Mouse (Mus musculus) urinary bladder, postnatal 10 days (tissue): ENCODE measurements around the gene Ms4a6c.
"Not testable (repeated sequence)": the region's sequence is repeated elsewhere in the genome, so short reads cannot be mapped to it uniquely, and the experiment has no call there.

Experiments used
- DNase-seq: peaks from one replicate; pipeline ENCODE4 v3.0.0; 2022; ENCODE audit warnings: low spot score

Ms4a6c gene

DNA sequence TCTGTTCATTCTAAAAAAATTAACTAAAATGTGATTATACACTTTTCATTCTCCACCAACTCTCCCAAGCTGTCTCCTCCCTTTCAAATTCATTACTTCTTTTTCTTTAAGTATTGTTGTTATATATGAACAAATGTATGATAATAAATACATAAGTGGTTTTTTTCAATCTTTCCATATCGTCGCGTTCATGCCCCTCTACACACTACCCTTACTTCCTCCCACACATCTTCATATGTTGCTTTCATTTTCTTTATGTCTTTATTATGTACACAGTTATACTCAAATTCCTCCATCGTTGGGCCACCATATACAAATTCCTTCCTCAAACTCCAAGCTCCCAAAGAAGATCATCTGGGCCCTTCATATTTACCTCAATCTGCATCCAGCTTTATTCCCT, 32.2 kb downstream of the Ms4a6c start:
- no peak for DNase-seq

GRCm38 (mm10) chr19:11504857-11505256, 35.7 kb downstream of the Ms4a6c start:
- DNase-seq, result no peak

DNA sequence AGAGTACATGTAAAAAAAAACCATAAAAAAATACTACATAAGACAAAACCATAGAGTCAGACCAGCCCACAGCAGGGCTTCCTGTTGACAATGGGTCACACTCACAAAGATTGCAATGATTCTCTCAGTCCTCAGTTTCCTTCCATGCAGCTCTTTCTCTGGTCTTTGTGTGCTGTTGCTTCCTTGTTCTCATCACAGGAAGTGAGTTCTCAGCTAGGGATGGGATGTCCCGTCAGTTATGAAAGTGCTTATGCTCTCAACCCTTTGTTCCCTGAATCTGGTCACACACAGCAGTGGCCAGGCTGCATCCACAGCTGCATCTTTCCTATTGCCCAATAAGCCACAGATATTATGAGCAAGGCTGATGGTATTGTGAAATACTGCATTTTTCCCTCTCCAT, 44.3 kb downstream of the Ms4a6c start:
- DNase-seq, result no peak

DNA sequence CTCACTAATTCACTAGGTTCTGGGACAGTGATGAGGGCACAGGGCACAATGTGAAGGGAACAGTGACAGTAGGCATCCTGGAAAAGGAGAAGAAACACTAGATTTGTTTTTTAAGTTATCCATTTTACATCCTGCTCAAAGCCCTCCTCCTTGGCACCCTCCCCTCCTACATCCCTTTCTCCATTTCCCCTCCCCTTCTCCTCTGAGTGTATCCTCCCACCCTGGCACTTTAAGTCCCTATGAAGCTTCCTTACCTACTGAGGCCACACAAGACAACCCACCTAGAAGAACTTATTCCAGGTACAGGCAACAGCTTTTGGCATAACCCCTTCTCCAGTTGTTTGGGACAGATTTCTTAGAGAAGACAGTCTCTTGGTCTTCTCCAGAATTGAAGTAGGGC, 47.1 kb downstream of the Ms4a6c start, which contains the start of gene Ms4a6b:
TSS of gene Ms4a6b (plus strand) at position 267 of the 400 bp plus-strand sequence.
- no peak for DNase-seq

DNA sequence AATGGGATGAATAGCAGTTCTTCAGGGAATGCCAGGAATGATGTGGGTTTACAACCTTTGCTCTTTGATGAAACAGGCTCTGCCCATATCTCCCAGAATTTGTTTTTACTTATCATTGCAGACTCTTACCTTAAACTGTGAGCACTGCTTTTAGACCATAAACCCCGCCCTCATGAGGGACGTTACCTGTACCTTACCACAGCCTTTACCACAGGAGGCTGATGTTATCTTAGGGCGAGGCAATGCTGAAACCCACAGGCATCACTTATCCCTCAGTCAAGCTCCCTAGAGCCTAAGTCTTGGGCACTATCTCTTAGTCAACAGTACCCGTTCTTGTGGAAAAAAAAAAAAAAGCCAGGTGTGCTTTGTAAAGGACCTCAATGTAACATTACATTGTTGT, 47.7 kb downstream of the Ms4a6c start:
- DNase-seq, result no peak

GRCm38 (mm10) chr19:11517373-11517772, 48.2 kb downstream of the Ms4a6c start:
- not testable (repeated sequence) for DNase-seq

- not testable (repeated sequence) for DNase-seq
These were observed 49.2 kb downstream of the Ms4a6c start for GRCm38 (mm10) chr19:11518356-11518755.

DNA sequence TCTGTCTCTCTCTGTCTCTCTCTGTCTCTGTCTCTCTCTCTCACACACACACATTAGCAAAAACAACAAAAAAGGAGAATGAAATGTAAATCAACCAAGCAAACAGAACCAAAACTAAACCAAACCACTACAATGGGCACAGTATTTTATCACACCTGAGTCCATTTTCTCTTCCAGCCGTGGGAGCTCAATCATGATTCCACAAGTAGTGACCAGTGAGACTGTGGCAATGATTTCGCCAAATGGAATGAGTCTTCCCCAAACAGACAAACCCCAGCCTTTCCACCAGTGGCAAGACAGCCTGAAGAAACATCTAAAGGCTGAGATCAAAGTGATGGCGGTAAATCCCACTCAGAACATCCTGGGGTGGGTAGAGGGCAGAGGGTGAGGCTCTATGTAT, 51.0 kb downstream of the Ms4a6c start:
- DNase-seq, result no peak
